Mouse (Mus musculus): Measurements from ENCODE around the gene 2510002D24Rik.
"Not testable (repeated sequence)": the region's sequence is repeated elsewhere in the genome, so short reads cannot be mapped to it uniquely, and the experiment has no call there.

DNA sequence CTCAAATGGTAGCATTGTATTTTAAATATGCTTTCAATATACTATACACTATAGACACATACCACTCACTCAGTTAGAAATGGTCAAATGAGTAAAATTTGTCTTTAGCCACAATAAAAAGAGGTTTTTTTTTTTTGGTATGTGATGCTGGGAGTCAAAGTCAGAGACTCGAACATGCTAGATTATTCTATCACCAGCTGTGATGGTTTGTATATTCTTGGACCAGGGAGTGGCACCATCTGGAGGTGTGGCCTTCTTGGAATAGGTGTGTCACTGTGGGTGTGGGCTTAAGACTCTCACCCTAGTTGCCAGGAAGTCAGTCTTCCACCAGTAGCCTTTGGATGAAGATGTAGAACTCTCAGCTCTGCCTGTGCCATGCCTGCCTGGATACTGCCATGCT, 34.1 kb downstream of the 2510002D24Rik start:
- not testable (repeated sequence) for TF ChIP-seq CTCF (IDR thresholded peaks at IDR 0.05; ENCODE audit: extremely low read depth, insufficient read depth, insufficient read length, insufficient replicate concordance); POLR2A (IDR thresholded peaks at IDR 0.05; ENCODE audit: low read depth, low read length)

All from spleen, adult 2 months (tissue).